Mouse (Mus musculus) adrenal gland, adult 2 months (tissue): Measurements from ENCODE around the gene Ednrb. TPM values are rescaled to one million over a fixed set of nuclear protein-coding genes. Genes with fewer than 3 reads are reported as not detected.
"Not testable (repeated sequence)": the region's sequence is repeated elsewhere in the genome, so short reads cannot be mapped to it uniquely, and the experiment has no call there.

Experiments
- DNase-seq: peaks from one replicate; pipeline ENCODE4 v3.0.0; 2021
- polyA plus RNA-seq: library from polyadenylated mRNA; depleted of rRNA; stranded (reverse); fragments of >200 nt; gene quantifications from 2 replicates; pipeline ENCODE4 v1.2.3, GENCODE M21; 2012
- total RNA-seq, 2 experiments: library from RNA; stranded (reverse); gene quantifications; 2 replicates each; pipeline ENCODE4 v1.2.3; 2021

The Ednrb gene
- total and polyA plus RNA-seq, 3 experiments = 3.6 to 41.3 (median 33.2) TPM

DNA sequence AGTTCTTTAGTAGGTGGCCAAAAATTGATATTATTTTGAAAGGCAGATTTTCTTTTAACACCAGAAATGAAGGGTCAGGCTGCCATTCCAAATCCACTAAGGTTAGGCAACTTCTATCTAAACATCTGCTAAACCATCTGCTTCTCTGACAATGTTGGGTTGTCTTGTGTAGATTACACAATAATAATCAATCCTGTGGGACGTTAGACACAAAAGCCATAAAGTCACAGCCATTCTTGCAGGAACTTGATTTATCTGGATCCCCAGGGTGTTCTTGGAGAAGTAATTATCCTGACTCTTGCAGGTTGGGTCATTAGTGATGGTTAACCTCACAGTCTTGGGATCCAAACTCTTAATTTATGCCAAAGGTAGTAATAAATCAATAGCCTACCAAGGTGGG, 21.6 kb downstream of the Ednrb start:
- no peak for DNase-seq

DNA sequence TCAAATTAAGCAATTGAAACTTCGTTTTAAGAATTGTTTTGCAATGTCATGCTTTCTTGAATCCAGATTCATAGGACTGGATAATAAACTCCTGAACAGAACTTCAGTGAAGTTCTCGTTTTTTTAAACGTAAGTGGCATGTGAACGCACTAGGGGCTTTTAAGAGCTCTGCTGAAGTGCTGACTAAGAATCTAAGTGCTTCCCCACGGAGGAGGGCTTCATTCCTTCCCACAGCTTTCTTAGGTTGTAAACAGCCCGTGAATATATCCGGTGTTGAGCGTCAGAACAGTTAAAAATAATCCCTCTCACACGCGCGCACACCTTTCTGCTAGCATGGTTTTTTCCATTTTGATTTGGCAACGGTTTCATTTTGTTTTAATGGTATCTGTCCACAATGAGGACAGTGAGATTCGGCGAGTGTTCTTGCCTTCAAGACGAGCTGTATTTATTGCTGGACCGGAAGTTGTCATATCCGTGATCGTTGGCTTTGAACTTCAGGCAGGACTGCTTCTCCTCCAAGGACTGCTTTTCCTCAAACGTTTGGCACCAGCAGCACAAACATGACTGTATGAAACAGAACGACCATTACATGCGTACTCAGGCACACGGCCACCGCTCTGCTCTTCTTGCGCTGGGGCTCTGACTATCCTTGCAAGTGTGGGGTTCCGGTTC, 27.4 kb downstream of the Ednrb start:
- DNase-seq = peak; percentile 34

DNA sequence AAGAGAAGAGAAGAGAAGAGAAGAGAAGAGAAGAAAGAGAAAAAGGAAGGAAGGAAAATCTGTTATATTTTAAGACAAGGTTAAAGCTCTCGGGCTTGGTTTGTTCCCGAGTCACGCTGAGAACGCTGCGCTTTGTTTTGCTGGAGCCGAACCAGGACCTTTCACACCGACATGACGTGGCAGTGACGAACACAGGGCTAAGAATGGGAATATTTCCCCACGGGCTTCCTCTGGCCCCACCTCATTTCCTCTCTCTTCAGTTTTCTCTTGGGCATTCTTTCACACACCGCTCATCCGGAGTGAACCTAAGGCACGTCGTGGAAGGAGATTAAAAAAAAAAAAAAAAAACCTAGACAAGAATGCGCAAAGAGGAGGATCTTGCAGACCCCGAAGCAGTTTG, 28.7 kb downstream of the Ednrb start:
- peak; percentile 64 for DNase-seq

DNA sequence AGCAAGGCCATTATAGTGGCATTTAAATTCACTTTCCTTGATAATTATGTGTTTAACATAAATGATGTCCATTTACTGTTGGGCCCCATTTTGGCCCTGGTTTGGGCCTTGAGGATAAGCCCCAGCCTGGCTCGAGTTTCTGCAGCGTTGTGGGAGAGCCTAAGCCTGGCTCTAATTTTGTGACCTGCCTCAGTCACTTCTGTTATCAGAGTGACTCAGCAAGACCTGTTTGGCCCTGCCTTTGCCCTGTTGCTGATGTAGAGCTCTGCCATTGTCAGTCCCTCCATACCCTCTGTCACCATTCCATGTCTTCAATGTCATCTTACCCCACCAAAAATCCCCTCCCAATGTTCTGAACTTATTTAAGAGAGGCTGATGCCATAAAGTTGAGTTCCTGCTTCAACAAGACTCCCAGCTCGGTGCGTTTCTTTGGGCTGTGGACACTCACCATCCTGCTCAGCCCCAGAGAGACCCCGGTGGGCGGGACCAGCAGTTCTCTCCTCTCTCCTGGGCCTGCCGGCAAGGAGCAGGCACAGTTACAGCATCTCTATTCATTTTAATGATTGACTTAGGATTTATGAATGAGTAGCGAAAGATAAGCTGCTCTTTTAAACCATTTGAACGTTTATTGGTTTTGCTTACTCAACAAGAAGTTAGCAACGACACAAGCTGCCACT, 30.0 kb downstream of the Ednrb start:
- no peak for DNase-seq

DNA sequence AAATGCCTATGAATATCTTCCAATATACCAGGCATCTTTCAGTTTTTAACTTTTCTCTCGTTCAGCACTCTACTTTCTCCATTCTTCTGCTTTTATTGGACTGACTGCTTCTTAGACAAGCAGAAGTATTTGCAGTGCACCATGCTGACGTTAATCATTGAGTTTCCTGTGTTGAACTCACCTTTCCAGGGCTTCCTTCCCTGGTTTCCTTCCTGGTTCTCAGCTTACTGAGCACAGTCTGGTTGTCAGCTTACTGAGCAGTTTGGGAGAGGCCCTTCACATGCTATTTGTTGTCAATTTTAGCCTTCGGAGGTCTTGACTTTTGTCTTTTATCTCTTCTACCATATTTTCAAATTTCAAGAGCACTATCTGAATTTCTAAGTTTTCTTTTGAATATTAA, 31.0 kb downstream of the Ednrb start:
- no peak for DNase-seq

DNA sequence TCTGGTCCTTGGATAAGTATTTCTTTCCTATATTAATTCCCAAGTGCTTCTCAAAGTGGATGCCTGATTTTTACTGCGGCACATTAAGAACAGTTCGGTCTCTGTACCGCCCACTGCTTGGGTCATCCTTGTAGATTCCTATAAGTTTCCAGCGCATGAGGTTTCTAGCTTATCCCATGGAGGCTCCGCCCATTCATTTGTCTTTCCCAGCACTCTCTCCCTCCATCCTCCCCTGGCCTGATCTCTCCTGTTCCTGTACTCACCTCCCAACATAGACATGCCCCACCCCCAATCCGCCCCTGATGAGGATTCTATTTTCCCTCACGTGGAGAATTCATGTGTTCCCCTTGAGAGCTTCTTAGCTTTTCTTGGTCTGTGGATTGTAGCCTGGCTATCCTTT, 32.9 kb downstream of the Ednrb start:
- no peak for DNase-seq

DNA sequence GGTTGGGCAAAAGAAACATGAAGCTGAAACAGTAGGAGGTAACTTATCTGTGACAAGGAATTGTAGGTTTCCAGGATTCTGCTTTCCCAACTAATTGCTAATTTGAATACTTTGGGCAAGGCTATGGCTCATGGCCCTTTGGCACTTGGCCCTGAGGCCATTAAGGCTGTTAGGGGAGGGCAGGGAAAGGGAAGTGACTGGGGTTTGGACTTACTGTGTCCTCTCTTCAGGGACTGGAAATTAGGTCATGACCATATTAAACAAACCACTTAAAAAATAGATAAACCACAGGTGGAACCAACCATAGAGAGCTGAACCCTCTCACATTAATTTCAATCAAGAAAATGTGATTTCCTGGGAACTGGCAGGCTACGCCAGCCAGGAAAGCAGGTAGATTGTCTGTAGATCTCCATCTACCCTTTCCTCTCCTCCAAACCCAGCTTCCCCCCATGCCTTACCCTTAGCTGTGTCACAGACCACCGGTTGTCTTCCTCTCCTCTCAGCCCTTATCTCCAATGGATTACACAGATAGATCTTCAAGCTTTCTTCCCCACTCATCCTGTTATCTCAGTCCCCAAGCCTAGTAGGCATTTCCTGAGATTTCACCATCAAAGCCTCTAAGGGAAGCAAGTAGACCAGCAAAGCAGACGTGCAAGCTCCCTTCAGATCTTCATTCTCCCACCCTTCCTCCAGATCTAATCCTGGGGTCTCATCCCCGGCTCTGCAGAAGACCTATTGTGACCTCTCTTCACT, 40.1 kb downstream of the Ednrb start:
- DNase-seq = peak; percentile 31

DNA sequence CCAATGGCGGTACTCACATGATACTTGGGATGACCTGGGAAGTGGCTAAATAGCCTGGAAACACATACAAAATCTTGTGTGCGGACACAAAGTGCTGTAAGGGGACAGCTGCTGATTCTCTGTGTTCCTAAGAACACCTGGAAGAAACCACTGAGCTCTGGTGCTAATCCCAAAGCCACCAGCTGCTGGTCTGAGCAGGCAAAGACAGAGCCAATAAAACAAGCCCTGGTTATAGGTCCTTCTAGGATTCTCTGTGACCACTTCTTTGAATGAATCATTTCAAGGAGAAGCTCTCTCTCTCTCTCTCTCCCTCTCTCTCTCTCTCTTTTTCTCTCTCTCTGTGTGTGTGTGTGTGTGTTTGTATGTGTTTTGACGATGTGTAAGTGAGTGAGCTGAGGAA, 47.1 kb downstream of the Ednrb start:
- DNase-seq = no peak

DNA sequence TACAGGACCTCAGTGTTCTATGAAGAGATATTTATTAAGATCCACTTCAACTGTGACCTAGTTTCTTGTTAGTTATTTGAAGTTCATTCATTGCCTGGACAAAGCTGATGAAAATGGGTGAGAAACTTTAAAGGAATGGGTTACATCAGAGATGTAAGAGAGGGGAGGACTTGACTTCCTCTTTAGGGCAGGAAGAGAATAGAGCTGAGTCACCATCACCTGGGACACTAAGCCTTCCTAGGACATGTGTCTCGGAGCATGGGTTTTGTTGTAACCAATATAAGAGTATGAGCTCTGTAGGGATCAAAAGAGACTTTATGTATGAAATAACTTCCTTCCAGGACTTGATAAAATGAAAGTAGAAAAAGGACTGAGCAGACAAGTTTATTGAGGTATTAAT, 48.6 kb downstream of the Ednrb start:
- no peak for DNase-seq

DNA sequence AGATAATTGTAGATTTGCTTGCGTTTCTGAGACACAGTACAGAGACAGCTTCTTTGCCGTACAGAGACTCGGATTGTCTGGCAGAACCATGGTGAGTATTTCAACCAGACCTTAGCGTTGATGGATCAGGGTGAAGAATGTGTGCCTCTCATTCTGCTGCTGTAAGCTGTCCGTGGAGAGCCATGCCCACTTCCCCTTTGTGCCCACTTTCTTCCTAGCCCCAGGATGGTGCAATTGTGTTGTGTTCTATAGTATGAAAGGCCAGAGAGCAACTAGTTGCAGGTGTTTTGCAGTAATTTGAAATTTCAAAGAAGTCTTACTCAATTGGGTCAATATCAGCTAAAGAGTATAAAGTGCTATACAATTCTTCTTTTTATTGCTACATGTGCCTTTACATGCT, 50.8 kb downstream of the Ednrb start:
- DNase-seq = no peak

DNA sequence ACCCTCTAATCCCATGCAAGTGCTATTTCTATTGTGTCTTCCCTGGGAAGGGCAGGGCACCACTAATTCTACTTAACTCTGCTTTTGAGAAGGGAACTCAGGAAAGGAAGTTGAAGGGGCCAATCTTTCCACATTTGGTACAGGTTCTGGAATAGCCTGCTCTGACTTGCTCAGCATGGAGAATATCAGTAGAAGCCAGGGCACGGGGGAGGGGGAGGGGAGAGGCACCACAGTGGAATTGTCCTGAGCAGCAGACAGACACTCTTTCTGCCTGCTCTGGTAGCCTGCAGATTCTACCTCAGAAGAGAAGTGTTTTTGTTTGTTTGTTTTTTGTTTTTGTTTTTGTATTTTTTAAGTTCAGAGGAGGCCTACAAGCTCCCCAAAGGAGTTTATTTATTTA, 51.5 kb downstream of the Ednrb start:
- no peak for DNase-seq

DNA sequence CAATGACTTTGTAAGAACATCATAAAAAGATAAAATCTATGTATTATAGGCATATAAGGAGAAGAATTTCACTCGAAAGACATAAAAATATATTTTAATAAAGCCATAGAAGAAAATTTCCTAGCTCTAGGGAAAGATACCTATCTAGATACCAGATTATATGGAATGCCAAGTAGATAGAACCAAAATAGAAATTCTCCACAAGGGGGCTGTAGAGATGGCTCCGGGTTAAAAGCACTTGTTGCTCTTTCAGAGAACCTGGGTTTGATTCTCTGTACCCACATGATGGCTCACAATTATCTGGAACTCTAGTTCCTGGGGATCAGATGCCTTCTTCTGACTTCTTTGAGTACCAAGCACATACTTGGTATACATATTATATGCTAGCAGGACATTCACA, 56.7 kb downstream of the Ednrb start:
- no peak for DNase-seq

DNA sequence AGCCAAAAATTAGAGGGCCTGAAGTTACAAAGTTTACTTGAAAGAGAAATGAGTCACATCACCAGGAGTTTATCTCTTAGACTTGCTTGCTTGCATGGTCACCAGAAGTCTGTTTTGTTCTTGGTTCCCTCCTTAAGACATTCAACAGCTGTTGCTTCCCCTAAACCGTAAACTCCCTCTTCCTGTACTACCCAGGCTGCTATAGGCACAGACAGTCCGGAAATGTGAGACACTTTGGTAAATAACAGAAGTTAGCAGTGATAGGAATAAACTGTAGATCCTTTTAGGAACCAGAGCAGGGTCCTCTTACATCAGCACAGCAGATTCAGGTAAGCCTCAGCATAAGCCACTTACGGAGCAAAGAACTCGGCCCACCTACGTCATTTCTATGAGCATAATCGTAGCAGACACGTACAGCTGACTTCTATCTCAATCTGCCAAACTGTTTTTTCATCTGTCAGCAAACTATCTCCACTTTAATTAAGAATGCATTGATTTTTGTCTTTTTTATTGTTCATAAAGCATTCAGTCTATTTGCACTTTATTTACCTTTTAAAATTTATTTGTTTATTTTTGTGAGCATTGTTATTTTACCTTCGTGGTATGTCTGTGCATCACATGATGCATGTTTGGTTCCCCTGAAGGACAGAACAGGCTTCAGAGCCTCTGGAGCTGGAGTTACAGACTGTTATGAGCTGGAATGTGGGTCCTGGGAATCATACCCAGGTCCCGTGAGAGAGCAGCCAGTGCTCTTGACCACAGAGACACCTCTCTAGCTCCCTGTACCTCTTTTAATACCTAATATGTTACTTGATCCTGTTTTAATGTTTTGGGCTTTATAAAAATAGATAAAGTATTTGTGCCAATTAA, 58.9 kb downstream of the Ednrb start:
- DNase-seq = no peak

DNA sequence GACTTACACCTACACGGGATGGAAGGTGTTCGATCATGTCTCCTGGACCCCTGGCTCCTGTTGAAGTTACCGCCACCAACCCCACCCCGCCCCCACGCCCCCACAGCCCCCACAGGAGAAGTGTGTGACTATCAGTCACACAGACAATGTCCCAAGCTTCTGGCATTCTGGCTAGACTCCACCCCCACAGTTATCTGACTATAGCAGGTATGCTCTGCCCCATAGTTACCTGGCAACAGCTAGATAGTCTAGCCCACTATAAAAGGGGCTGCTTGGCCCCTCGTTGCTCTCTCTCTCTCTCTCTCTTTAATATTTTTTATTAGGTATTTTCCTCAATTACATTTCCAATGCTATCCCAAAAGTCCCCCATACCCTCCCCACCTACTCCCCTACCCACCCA, 63.9 kb downstream of the Ednrb start:
- not testable (repeated sequence) for DNase-seq

DNA sequence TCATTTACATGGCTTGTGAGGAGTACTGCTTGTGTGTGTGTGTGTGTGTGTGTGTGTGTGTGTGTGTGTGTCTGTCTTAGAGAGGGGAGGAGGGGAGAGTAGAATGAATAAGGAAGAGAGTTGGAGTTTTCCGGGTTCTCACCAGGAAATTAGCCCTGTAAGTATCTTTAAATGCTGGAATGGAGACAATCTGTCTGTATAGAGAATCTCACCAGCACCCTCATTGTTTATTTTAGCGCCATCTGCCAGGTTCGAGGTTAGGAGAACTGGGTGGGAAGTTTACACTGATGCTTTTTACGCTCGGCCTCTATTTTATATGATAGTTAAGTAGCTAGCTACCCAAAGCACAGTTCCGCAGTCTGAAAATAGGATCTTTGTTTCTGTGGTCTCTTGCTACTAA, 64.9 kb downstream of the Ednrb start:
- no peak for DNase-seq

DNA sequence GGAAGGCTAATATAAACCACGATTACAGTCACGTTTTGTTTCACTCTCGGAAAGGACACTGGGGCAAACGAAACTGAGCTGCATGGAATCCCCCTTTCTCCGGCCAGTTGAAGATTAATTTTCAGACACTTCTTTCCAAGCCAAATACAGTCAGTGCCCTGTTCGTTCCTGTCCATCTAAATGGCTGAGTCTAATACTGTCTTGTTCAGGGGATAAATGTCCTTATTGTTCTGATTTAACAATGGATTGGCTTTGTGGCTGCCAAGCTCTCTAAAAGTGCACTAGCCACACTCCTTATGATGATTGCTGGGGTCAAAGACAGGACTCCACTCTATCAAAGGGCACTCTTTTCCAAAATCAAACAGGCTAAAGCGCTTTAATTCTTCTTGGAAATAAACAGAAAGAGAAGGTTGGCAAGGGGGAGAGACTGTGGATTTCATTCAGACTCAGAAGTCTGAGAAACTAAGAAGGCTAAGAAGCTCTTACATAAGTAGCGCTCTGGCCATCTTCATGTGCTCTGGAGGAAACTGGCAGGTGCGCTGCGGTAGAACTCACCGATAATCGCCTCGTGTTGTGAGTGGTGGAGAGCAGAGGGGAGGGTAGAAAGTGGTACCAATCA, 65.6 kb downstream of the Ednrb start:
- peak; percentile 9 for DNase-seq

DNA sequence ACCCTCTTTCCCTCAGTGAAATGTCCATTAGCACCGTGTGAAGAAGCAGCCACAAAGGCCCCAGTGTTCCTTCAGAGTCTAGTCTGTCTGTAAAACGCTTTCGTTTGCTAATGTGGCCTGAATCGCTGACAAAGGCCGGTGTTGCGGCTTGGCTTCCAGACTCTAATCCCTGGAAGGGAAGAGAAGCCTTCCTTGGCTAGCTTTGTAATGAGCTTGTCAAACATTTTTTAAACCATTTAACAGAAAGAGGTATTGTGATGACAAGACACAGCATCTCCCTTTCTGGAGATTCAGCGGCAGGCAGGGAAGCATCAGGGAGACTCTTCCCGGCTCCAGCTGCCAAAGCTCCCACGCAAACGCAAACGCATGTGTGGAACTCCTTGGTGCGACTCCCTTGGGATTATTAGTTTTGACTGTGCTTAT, 66.2 kb downstream of the Ednrb start:
- peak; percentile 8 for DNase-seq

DNA sequence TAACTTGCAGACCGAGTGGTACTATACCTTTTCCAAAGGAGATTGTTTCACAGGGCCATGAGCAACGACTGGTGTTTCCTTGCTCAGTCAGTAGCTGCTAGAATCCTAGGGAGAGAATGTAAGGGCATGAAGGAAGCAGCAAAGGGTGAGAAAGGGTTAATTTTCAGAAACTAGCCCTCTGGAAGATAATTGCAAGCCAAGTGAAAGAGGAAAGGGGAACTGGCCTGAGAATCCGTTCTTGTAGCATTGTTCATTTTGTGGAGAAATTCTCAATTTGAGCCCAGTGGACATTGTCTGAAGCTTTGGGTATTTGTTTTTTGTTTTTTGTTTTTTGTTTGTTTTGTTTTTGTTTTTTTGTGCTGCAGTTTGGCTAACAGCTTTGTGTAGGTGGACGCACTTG, 66.8 kb downstream of the Ednrb start:
- no peak for DNase-seq

DNA sequence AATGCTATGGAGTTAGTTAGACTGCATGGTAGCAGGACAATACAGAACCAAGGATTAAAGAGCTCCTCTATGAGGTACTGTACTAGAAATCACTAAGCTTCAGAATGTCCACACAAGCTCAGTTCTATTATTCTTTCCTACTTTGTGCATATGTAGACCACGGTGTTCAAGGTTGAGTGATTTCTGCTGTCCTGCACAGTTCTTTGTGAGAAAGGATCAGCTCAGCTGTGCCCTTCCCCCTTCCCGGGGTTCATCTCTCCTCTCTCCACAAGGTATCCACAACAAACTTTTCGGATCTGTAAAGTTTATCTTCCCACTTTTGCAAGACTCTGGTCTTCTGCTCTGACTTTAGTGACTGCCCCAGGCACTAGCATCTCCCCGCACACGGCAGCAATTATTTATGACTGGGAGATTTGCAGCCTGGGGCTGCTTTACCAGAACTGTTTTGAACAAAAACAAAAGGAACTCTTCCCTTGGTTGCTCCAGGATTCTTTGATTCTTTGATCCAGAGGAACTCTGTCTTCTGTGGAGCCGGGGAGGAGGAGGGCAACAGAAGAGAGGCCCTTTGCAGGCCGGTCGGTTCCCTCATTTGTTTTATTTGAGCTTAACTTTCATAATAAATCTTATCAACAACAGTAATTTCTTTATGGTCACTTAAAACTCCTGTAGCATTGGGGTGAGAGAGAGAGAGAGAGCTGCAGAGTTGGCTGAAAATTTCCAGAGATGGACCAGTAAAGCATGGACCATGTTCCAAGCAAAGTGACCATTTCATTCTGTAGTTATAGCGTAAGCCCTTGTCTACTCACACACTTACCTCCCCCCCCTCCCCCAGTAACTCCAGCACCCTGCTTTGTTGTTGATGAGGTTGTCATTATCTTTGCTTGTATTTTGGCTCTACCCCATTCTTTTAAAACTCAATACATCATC, 74.6 kb downstream of the Ednrb start:
- DNase-seq = no peak

DNA sequence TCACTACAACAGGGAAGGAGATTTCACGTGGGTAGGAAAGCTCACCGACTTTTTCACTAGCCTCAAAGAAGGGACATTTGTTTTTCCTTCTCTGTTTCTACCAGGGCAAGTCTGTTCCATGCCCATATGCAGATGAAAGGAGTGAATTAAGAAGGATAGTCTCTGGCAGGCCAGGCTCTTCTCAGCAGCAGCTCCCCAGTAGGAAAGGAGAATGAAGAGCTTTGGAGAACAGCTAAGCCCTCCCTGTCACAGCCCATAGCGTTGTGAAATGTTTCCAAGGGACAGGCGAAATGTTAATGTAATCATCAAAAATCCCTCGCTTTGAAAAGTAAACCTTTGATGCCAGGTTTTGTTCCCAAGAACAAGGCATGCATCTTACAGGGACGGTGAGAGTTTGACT, 76.7 kb downstream of the Ednrb start:
- no peak for DNase-seq
